Mouse (Mus musculus) gastrocnemius, adult 8-10 months (tissue): ENCODE results near the gene Usp27x. TPM values are rescaled to one million over a fixed set of nuclear protein-coding genes. Genes with fewer than 3 reads are reported as not detected.

ENCODE experiments used
- DNase-seq, 2 experiments: peaks; one replicate each; pipeline ENCODE4 v3.0.0; 2022; ENCODE audit warnings: low spot score in 2 of 2
- total RNA-seq, 4 experiments: library from RNA; stranded (reverse); gene quantifications; 2 replicates each; pipeline ENCODE4 v1.2.4; 2022

The Usp27x gene
- under 1 TPM; 0.10 to 0.31 (median 0.21) TPM for total RNA-seq

DNA sequence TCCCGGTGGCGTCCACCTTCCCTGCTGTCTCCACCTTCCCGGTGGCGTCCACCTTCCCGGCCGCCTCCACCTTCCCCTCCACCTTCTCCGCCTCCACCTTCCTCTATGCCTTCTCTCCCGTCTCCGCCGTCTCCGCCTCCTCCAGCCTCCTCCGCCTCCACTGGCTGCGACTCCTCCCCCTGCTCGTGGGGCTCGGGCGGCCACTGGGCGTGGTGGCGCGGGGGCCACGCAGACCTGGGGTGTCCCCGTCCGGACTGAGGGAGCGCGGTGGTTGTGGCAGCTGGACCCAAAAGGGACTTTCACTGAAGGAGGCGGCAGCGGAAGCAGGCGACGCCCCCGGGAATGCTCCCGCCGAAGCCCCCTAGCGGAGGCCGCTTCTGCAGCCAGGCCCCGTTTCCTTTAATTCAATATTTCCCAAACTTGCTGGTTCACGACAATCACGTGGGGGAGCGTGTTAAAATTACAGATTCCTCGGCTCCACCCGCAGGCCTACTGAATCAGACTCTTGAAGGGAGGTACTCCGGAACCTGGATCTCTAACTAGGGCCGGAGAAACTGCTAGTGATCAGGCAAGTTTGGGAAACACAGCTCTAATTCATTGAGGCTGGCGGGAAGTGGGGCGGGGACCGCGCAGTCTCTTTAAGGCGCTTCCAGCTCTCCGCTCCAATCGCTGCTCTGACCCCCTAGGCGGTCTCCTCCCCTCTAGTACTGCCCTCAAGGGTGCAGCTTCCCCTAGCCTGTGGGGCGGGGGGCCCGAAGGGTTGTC is at the start of gene Usp27x:
Usp27x (minus strand) TSS at position 115 of the 765 bp plus-strand sequence.
- peak; percentile 33 to 42 for DNase-seq

DNA sequence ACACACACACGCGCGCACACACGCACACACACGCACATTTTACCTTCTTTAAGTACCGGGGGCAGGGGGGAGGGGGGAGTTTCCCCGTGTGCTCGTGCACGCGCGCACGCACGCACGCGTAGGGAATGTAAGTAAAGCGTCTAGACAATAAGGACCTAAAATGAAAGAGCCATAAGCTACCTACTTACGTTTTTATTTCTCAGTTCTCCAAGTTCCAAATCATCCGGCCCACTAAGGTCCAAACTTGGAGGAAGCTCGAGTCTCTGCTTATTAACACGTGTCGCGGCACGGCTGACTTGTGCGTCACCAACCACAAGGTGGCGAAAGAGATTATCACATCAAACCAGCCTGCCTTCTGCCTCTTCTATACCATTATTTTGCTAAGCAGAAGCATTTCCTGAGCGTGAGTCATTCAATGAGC is 47.1 kb upstream of the Usp27x start:
- peak; percentile 39 to 46 for DNase-seq

DNA sequence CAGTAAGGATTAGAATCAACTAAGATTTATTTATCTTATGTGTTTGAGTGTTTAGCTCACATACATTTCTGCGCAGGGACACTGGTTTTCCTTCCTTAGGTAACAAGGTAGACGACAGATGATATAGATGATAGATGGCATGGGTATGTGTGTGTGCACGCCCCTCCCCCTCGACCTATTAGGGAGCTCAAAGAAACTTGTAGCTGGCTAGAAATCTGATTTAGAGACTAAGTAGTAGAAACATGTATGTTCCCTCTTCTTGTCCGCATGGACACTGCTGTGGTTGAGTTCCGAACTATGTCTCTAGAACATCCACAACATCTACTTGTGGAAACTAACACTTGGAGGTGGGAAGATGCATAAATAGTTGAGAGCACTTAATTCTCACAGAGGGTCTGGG is 46.5 kb upstream of the Usp27x start:
- no peak for DNase-seq

DNA sequence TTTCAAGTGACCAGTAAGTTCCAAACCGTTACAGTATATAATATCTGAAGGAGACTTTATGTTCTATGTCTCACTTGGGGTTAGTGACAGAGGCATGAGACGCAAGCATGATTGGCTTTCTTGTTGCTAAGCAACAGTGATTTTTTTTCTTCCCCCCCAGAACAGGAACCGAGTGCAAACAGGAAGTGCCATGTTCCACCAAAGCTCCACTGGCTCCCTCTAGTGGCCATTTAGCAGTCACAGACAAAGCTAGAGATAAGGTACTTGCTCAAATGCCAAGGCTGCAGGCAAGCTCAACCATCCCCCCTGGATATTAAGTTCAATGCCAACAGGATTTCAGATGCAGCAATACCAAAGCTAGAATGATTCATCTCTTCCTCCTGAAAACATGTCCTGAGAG is 45.4 kb upstream of the Usp27x start:
- DNase-seq: peak; percentile 8 to 30

DNA sequence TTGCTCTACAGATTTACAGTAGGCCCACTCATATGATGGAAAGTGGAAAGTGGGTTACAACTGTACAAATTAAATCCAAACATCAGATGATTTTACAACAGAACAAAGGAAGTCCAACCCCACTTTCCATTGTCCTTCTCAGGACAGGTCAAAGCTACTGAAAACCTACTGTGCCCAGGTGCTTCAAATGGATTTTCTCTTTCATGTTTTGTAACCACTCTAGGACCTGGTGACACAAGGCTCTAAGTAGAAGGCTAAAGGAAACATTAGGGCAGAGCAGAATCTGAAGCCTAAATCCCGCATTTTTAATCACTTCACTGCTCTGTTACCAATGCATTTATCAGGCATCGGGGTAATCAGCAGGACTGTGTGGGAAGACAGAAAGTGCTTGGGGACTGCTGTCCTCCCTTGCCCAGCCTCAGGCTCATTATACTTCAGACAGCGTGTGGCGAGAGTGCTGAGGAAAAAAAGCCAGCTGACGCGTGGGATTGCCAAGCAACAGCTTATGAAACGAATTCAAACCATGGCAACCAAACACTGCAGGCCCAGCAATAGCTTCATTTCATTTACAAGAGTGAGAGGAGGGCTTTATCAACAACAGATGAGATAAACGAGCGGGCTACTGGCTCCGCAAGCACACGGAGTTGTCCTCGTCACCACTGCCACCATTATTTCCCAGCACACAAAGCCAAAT is 40.7 kb upstream of the Usp27x start:
- peak in 1 of 2 experiments; percentile 16 for DNase-seq

DNA sequence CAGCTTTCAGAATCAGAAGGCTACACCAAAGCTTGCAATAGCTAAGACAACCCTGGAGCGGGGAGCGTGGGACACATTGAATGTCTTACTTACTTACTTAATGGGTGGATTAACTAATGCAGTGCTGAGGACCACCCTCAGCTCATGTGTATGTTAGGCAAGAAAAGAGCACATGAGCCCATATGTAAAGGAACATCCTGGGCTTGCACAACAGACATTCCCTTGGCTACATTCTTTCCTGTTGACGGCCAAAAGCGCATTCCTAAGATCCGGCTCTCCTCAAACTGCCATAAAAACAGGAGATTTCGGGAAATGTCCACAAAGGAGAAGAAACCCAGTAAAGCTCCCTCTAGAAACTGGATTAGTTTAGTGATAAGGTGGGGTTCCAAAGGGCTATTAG is 39.7 kb upstream of the Usp27x start:
- no peak for DNase-seq

DNA sequence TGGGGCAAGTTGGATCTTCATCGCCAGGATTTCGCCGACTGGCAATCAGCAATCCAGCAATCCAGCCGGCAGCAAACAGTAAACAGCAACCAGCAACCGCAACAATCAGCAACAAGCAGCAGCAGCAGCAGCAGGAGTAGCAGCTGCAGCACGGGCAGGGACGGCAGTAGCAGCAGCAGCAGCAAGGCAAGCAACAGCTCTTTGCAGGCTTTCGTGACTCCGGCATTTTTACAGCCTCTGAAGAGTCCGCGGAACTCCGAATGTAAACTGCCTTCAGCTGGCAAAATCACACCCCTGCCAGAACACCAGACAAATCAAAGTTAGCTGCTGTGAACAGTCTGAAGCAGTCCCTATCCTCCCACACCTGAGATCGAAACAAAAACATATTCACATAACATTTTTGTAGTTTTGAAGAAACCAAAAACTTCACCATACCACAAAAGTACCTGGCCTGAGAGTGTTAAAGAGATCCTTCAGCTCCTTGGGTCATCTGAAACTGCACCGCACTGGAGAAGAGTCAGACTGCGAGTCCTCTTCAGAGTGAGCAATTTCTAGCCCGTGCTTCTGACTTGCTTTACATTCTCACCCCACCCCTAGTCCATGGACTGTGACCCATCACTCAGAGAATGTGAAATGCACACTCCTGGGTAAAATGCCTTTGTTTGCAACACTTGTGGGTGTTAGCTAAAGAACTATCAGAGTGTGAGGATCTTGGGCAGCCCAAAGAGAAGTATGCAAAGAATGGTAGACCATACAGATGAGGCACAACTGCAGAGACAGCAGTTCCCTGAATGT is 36.8 kb upstream of the Usp27x start:
- no peak for DNase-seq

DNA sequence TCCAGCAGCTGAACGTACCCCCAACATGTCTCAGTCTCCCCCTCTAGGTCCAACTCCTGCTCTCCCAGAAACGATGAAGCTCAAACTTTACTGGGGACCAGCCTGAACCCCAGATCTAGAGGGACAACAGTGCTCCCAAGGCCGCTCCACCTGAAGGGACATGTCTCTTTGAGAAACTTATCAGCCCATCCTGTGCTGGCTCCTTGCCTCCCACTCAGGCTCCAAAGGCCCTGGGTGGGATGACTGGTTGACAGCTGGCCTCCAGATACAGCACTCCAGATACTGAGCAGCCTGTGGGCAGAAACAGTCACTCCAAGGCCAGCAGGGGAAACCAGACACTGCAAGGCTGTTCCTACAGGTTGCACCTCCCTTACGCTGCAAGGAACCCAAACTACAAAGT is 956 bp upstream of the Usp27x start:
- DNase-seq: no peak

DNA sequence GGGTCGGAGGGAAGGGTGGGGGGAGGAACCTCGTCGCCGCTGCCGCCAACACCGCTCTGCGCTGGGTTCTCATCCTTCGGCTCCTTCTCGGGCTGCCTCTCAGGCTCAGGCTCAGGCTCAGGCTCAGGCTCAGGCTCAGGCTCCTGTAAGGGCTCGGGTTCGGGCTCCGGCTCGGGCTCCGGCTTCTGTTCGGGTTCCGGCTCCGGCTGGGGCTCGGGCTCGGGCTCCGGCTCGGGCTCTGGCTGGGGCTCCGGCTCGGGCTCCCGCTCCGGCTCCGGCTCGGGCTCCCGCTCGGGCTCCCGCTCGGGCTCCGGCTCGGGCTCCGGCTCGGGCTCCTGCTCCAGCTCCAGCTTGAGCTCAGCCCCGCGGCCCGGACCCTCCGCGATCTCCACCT is 311 bp downstream of the Usp27x start:
- DNase-seq: no peak

DNA sequence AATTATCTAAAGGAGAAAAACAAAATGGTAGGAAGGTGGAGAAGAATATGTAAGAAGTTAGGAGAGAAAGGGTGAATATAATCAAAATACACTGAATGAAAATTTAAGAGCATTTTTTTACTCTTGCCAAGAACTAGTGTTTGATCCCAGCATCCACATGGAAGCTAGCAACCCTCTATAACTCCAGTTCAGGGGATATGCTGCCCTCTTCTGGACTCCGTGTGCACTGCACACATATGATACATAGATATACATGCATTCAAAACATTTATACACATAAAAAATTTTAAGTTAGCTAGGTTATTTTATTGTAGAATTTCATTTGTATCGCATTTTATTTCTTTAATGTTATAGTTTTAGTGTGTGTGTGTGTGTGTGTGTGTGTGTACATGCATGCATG is 50.2 kb downstream of the Usp27x start:
- DNase-seq: no peak

DNA sequence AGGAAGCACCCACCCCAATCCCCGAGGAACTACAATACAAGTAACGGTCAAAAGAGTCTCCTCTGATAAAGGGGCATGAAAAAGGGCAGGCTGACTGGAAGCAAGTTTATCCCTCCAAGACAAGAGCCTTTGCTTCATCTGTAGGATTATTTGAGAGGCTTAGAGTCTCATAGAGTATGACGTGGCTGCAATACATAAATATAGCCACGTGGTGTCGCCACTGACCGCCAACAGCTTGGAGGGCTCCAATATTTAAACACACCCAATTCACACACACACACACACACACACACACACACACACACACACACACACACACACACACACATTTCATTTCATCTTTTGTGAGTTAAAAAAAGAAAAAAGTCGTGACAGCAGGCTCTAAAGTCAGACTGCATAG is 53.3 kb downstream of the Usp27x start:
- DNase-seq: peak; percentile 4 to 23

Other genes with a start within 250 kb of the Usp27x start
- gene Clcn5, start 56.5 kb downstream of the Usp27x start, total RNA-seq: 1 to 10 TPM; 1.4 to 1.6 (median 1.6) TPM
- under 1 TPM in 2 of 4 experiments, not detected in 2; 0.19 to 0.59 TPM for gene Foxp3, start 197.8 kb upstream of the Usp27x start, total RNA-seq
- 1 to 10 TPM; 2.4 to 4.7 (median 4.3) TPM for gene Ppp1r3f, start 198.5 kb upstream of the Usp27x start, total RNA-seq
- 10 to 100 TPM; 10.1 to 13.8 (median 11.6) TPM for gene Ccdc22, start 229.7 kb upstream of the Usp27x start, total RNA-seq
- not detected for gene Cacna1f, start 231.3 kb upstream of the Usp27x start, total RNA-seq